Mouse (Mus musculus) B cell, adult (primary cell): ENCODE data around the gene Birc7. TPM values are rescaled to one million over a fixed set of nuclear protein-coding genes. Genes with fewer than 3 reads are reported as not detected.

Experiments
- total RNA-seq: library from RNA; stranded (reverse); gene quantifications from 4 replicates; pipeline ENCODE4 v1.2.4, GENCODE M21; 2023; ENCODE audit not compliant: inconsistent age

Birc7 gene
- not detected in 4 replicates for total RNA-seq

GRCm38 (mm10) chr2:180928723-180929122, at the start of gene Birc7:
Gene Birc7, plus strand, starts transcription at chr2:180929023.

GRCm38 (mm10) chr2:180920810-180921400, 7.9 kb upstream of the Birc7 start, which contains the start of gene Ythdf1:
Gene Ythdf1, minus strand, starts transcription at chr2:180920949.

GRCm38 (mm10) chr2:180954061-180955047, 25.5 kb downstream of the Birc7 start, which contains the start of gene Nkain4:
Gene Nkain4, minus strand, starts transcription at chr2:180954699.

GRCm38 (mm10) chr2:180967010-180967763, 38.4 kb downstream of the Birc7 start, which contains the start of gene Arfgap1:
Gene Arfgap1, plus strand, starts transcription at chr2:180967225.

Other genes starting within 250 kb of the Birc7 start
- 86.3 to 94.9 TPM (median 91.0 TPM) in 4 replicates for gene Dido1, start 219.0 kb upstream of the Birc7 start, total RNA-seq
- gene Gid8, start 218.9 kb upstream of the Birc7 start, total RNA-seq: 44.6 to 54.8 TPM (median 51.4 TPM) in 4 replicates
- 20.1 to 29.1 TPM (median 25.3 TPM) in 4 replicates for gene Slc17a9, start 203.8 kb upstream of the Birc7 start, total RNA-seq
- gene Bhlhe23, start 152.1 kb upstream of the Birc7 start, total RNA-seq: not detected in 4 replicates
- 84.3 to 94.2 TPM (median 88.3 TPM) in 4 replicates for gene Ythdf1, start 8.1 kb upstream of the Birc7 start, total RNA-seq
- gene Nkain4, start 25.7 kb downstream of the Birc7 start, total RNA-seq: not detected in 4 replicates
- 78.6 to 86.2 TPM (median 81.3 TPM) in 4 replicates for gene Arfgap1, start 38.2 kb downstream of the Birc7 start, total RNA-seq
- 1.3 to 3.4 TPM (median 1.7 TPM) in 4 replicates for gene Col20a1, start 57.5 kb downstream of the Birc7 start, total RNA-seq
- gene Chrna4, start 114.5 kb downstream of the Birc7 start, total RNA-seq: not detected in 4 replicates
- not detected in 4 replicates for gene Kcnq2, start 206.3 kb downstream of the Birc7 start, total RNA-seq
- not detected in 4 replicates for gene Eef1a2, start 228.0 kb downstream of the Birc7 start, total RNA-seq